Mouse (Mus musculus): ENCODE results near the gene Hdhd5. TPM values are rescaled to one million over a fixed set of nuclear protein-coding genes. Genes with fewer than 3 reads are reported as not detected.

Hdhd5 gene
- total and polyA plus RNA-seq, 3 experiments: 10.9 to 21.5 (median 11.4) TPM

- H3K4me1 ChIP-seq (ENCODE audit: control insufficient read depth in 1 of 2, insufficient read depth in 2 of 2): peaks cover 37 to 74% of the 10 kb centered on the region in 2 experiments
- H3K4me3 ChIP-seq (replicated peaks in 1 of 3; ENCODE audit: low read depth in 2 of 3, low read length in 2 of 3, poor library complexity in 1 of 3): peak overlapping the region in 2 of 3 experiments; percentile 19 to 44
- no peaks in the 10 kb centered on the region for H3K27me3 ChIP-seq (replicated peaks)
- no peaks in the 10 kb centered on the region for H3K9me3 ChIP-seq (replicated peaks; ENCODE audit: low read length)
- H3K27ac ChIP-seq (ENCODE audit: insufficient read depth, low read depth): peak overlapping the region; percentile 100
- in situ Hi-C loops (cut with MboI; ENCODE audit: low pct_ligation_motif_present, low pct_unique_long_range_greater_than_20kb, low sequenced_read_pairs) (no loop called here), dilution Hi-C loops (cut with MboI; ENCODE audit: extremely low pct_ligation_motif_present, extremely low pct_unique_long_range_greater_than_20kb, low sequenced_read_pairs) (no loop called here)
- no peak for TF ChIP-seq UBTF (IDR thresholded peaks at IDR 0.05; ENCODE audit: low read depth, low read length)
- no peak for TF ChIP-seq CHD1 (IDR thresholded peaks at IDR 0.05; ENCODE audit: low read depth, low read length)
- TF ChIP-seq EP300 (IDR thresholded peaks at IDR 0.05; ENCODE audit: low read length): peak; percentile 89
- TF ChIP-seq CHD2 (IDR thresholded peaks at IDR 0.05; ENCODE audit: low read length): no peak
- TF ChIP-seq POLR2AphosphoS2 (IDR thresholded peaks at IDR 0.05; ENCODE audit: low read depth, low read length): no peak
- TF ChIP-seq ZMIZ1 (IDR thresholded peaks at IDR 0.05; ENCODE audit: low read depth, low read length): peak; percentile 32; the same call in 1 of the 2 replicates
- TF ChIP-seq ZC3H11A (IDR thresholded peaks at IDR 0.05; ENCODE audit: low read depth, low read length): no peak
- TF ChIP-seq POLR2A (IDR thresholded peaks at IDR 0.05; ENCODE audit: low read depth, low read length): 0 out of 2 replicates have a peak, but pooled peaks have one; percentile 20
- TF ChIP-seq MAZ (IDR thresholded peaks at IDR 0.05; ENCODE audit: low read depth, low read length): 0 out of 2 replicates have a peak, but pooled peaks have one; percentile 22
- TF ChIP-seq JUND (conservative IDR thresholded peaks at IDR 0.05; ENCODE audit: low read depth, low read length): 0 out of 2 replicates have a peak, but pooled peaks have one; percentile 45
- TF ChIP-seq USF2 (conservative IDR thresholded peaks at IDR 0.05; ENCODE audit: low read depth, low read length): no peak
- TF ChIP-seq MAFK (IDR thresholded peaks at IDR 0.05; ENCODE audit: insufficient replicate concordance, low read length): no peak
- TF ChIP-seq BHLHE40 (IDR thresholded peaks at IDR 0.05; ENCODE audit: low read depth, low read length): peak; percentile 59; the same call in 1 of the 2 replicates
- TF ChIP-seq SIN3A (IDR thresholded peaks at IDR 0.05; ENCODE audit: low read length): peak; percentile 87
- TF ChIP-seq RCOR1 (conservative IDR thresholded peaks at IDR 0.05; ENCODE audit: low read depth, low read length): peak; percentile 58; the same call in 1 of the 2 replicates
- no peak for TF ChIP-seq GABPA (IDR thresholded peaks at IDR 0.05; ENCODE audit: insufficient replicate concordance, low read depth, low read length)
- TF ChIP-seq TBP (conservative IDR thresholded peaks at IDR 0.05; ENCODE audit: low read depth, low read length): peak; percentile 60; the same call in 1 of the 2 replicates
- peak; percentile 40; the same call in 1 of the 2 replicates for TF ChIP-seq MYC (IDR thresholded peaks at IDR 0.05; ENCODE audit: low read depth, low read length)
- no peak for TF ChIP-seq USF1 (IDR thresholded peaks at IDR 0.05; ENCODE audit: low read depth, low read length)
- peak; percentile 66; the same call in 1 of the 2 replicates for TF ChIP-seq MEF2A (IDR thresholded peaks at IDR 0.05; ENCODE audit: borderline replicate concordance, low read depth, low read length)
- no peak for TF ChIP-seq ZNF384 (IDR thresholded peaks at IDR 0.05; ENCODE audit: low read depth, low read length)
- peak; percentile 92 for TF ChIP-seq IRF4 (IDR thresholded peaks at IDR 0.05; ENCODE audit: low read depth, low read length)
- no peak for TF ChIP-seq NRF1 (IDR thresholded peaks at IDR 0.05; ENCODE audit: low read depth, low read length)
- peak; percentile 90 for TF ChIP-seq ETS1 (conservative IDR thresholded peaks at IDR 0.05; ENCODE audit: low read depth, low read length)
- no peak for TF ChIP-seq CTCF (conservative IDR thresholded peaks at IDR 0.05 in 1 of 2, IDR thresholded peaks at IDR 0.05 in 1 of 2; ENCODE audit: low read depth in 2 of 2, low read length in 2 of 2)
- TF ChIP-seq RAD21 (IDR thresholded peaks at IDR 0.05; ENCODE audit: low read depth, low read length): no peak
- TF ChIP-seq HCFC1 (IDR thresholded peaks at IDR 0.05; ENCODE audit: low read depth, low read length): no peak; the same call in 1 of the 2 replicates
- TF ChIP-seq ELF1 (IDR thresholded peaks at IDR 0.05; ENCODE audit: low read depth, low read length): peak; percentile 55
- TF ChIP-seq MXI1 (IDR thresholded peaks at IDR 0.05; ENCODE audit: low read depth, low read length): 0 out of 2 replicates have a peak, but pooled peaks have one; percentile 18
- peak; percentile 59; the same call in 1 of the 2 replicates for TF ChIP-seq TCF12 (IDR thresholded peaks at IDR 0.05; ENCODE audit: low read depth, low read length)
- no peak for TF ChIP-seq PAX5 (IDR thresholded peaks at IDR 0.05; ENCODE audit: low read length)
- TF ChIP-seq MAX (IDR thresholded peaks at IDR 0.05; ENCODE audit: low read length): no peak
- no peak for TF ChIP-seq SMC3 (IDR thresholded peaks at IDR 0.05; ENCODE audit: low read depth, low read length)
- TF ChIP-seq E2F4 (IDR thresholded peaks at IDR 0.05; ENCODE audit: insufficient replicate concordance, low read depth, low read length): no peak
- TF ChIP-seq KAT2A (IDR thresholded peaks at IDR 0.05; ENCODE audit: insufficient replicate concordance, low read length): no peak
- TF ChIP-seq NELFE (IDR thresholded peaks at IDR 0.05; ENCODE audit: low read depth, low read length): no peak
- TF ChIP-seq JUN (IDR thresholded peaks at IDR 0.05; ENCODE audit: insufficient read depth, low read depth, low read length): no peak; the same call in 1 of the 2 replicates
- no peak for TF ChIP-seq ZKSCAN1 (IDR thresholded peaks at IDR 0.05; ENCODE audit: borderline replicate concordance, low read depth, low read length)
- H3K79me2 ChIP-seq (replicated peaks; ENCODE audit: control insufficient read depth, extremely low read depth, insufficient read depth, poor library complexity, severe bottlenecking): peaks cover 41% of the 10 kb centered on the region
- peaks cover 24 to 30% of the 10 kb centered on the region in 2 experiments for H3K36me3 ChIP-seq (replicated peaks in 1 of 2; ENCODE audit: control insufficient read depth in 1 of 2, insufficient read depth in 1 of 2, low read length in 1 of 2)
- peak overlapping the region; percentile 77 for H3K9ac ChIP-seq (ENCODE audit: insufficient read depth, low read depth)
- peak overlapping the region; percentile 76 for H3K4me2 ChIP-seq (ENCODE audit: insufficient read depth, low read depth, poor library complexity, severe bottlenecking)
- DNase-seq (ENCODE audit: extremely low read depth): peak; percentile 86
Observed at GRCm38 (mm10) chr6:120470666-120471065, 60.5 kb downstream of the Hdhd5 start.

Data from CH12.LX (cell line).